Mouse (Mus musculus) erythroblast, embryonic 14.5 days (primary cell): ENCODE results near the gene Khk.

Experiments
- GATA1 ChIP-seq: IDR thresholded peaks from 2 replicates; pipeline ENCODE4 v1.6.1; 2012; ENCODE audit warnings: low read length, inconsistent platforms, mixed read lengths
- TAL1 ChIP-seq: IDR thresholded peaks from 3 replicates; pipeline ENCODE4 v1.6.1; 2012; ENCODE audit warnings: low read length, inconsistent platforms, mixed read lengths

GRCm38 (mm10) chr5:30927945-30928529 is 6.8 kb downstream of the Khk start:
- TF ChIP-seq TAL1, result no peak
- TF ChIP-seq GATA1, result no peak
